Mouse (Mus musculus): ENCODE results near the gene Pmvk.

DNA sequence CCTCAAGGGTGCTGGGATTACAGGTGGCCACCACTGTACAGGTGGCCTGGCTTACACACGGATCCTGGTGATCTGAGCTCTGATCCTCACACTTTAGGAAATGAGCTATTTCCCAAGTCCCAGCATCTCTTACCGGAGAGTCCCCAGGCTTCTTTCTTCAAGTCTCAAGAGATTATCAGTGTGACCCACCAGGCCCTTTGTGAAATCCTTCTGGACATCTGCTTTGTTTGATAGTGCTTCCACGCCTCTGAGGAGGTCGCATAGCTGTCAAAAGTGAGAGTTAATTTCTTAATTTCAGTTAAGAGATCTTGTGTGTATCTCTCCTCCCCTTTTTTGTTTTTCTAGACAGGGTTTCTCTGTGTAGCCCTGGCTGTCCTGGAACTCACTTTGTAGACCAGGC is 28.5 kb upstream of the Pmvk start:
- no peak for TF ChIP-seq CTCF (IDR thresholded peaks at IDR 0.05; ENCODE audit: low read depth)
- no peak for TF ChIP-seq EP300 (optimal IDR thresholded peaks at IDR 0.05)
